26 mouse cellular contexts compared by ENCODE assay signal in genomic region chr14:48841278-48841677, GRCm38 (mm10).
DNase-seq lines count a peak whose midpoint lies in the region; ATAC-seq and TF ChIP-seq lines count a peak whose summit lies in the region.
"Had no signal": no experiment of that assay in that cellular context is flagged by ENCODE, and none has a peak within 500 bp of the region (broad histone marks: within the 10 kb centered on the region; RNA-seq: fewer than 3 reads in every experiment).

No protein-coding gene starts in this region.

- H3K9me3 ChIP-seq in neural tube, embryonic 12.5 days, result no peaks in the 10 kb centered on the region
- H3K9me3 ChIP-seq in CH12.LX (replicated peaks; ENCODE audit: low read length), result no peaks in the 10 kb centered on the region
- H3K9me3 ChIP-seq: embryonic facial prominence, embryonic 15.5 days; forebrain, embryonic 10.5 days; G1E; heart, embryonic 15.5 days; hindbrain, embryonic 10.5 days; intestine, embryonic 15.5 days had no signal

- H3K9ac ChIP-seq in neural tube, embryonic 12.5 days, result no peak overlapping the region
- no peak overlapping the region for H3K9ac ChIP-seq in CH12.LX (ENCODE audit: insufficient read depth, low read depth)
- H3K9ac ChIP-seq: embryonic facial prominence, embryonic 15.5 days; heart, embryonic 15.5 days; hindbrain, embryonic 14.5 days; intestine, embryonic 15.5 days had no signal

- H3K27me3 ChIP-seq in neural tube, embryonic 12.5 days (replicated peaks), result no peaks in the 10 kb centered on the region
- H3K27me3 ChIP-seq in CH12.LX (replicated peaks), result no peaks in the 10 kb centered on the region
- H3K27me3 ChIP-seq: embryonic facial prominence, embryonic 15.5 days; heart, embryonic 15.5 days; intestine, embryonic 15.5 days had no signal

- H3K4me3 ChIP-seq in neural tube, embryonic 12.5 days, result no peak overlapping the region
- H3K4me3 ChIP-seq in CH12.LX (replicated peaks in 1 of 3; ENCODE audit: low read depth in 2 of 3, low read length in 2 of 3, poor library complexity in 1 of 3), result no peak overlapping the region
- H3K4me3 ChIP-seq: embryonic facial prominence, embryonic 15.5 days; erythroblast, embryonic 14.5 days; forebrain, embryonic 10.5 days; heart, adult 2 months; heart, embryonic 15.5 days; hindbrain, embryonic 10.5 days; intestine, embryonic 15.5 days had no signal

- TF ChIP-seq EP300 in CH12.LX (IDR thresholded peaks at IDR 0.05; ENCODE audit: low read length), result no peak

- TF ChIP-seq POLR2A in CH12.LX (IDR thresholded peaks at IDR 0.05; ENCODE audit: low read depth, low read length), result no peak

- H3K36me3 ChIP-seq in neural tube, embryonic 12.5 days, result no peaks in the 10 kb centered on the region
- H3K36me3 ChIP-seq in CH12.LX (replicated peaks in 1 of 2; ENCODE audit: control insufficient read depth in 1 of 2, insufficient read depth in 1 of 2, low read length in 1 of 2), result no peaks in the 10 kb centered on the region
- H3K36me3 ChIP-seq: embryonic facial prominence, embryonic 15.5 days; forebrain, embryonic 10.5 days; G1E; heart, embryonic 15.5 days; hindbrain, embryonic 10.5 days; intestine, embryonic 15.5 days had no signal

- ATAC-seq in neural tube, embryonic 12.5 days (ENCODE audit: low FRiP score, low read depth), result peak; percentile 56; the same call in 1 of the 2 replicates
- no peak for ATAC-seq in CD4-positive, CD25-positive, alpha-beta regulatory T cell, adult 4 months
- ATAC-seq: forebrain, embryonic 14.5 days; intestine, embryonic 15.5 days; Patski had no signal

- no peaks in the 10 kb centered on the region for H3K4me1 ChIP-seq in neural tube, embryonic 12.5 days
- H3K4me1 ChIP-seq in CH12.LX (ENCODE audit: control insufficient read depth in 1 of 2, insufficient read depth in 2 of 2), result no peaks in the 10 kb centered on the region
- H3K4me1 ChIP-seq: heart, embryonic 15.5 days; intestine, embryonic 15.5 days had no signal

- 48% methylated on average over 5 of the region's 5 CpGs for WGBS in neural tube, embryonic 12.5 days

- no peak for TF ChIP-seq RAD21 in CH12.LX (IDR thresholded peaks at IDR 0.05; ENCODE audit: low read depth, low read length)

- no peak for DNase-seq in neural tube, embryonic 10.5 days (ENCODE audit: extremely low spot score, low spot score)
- DNase-seq in CH12.LX (ENCODE audit: extremely low read depth), result no peak
- DNase-seq in Muller cell, postnatal 12 days (ENCODE audit: inconsistent ontology term), result peak; percentile 48
- DNase-seq in kidney, adult 9 months, result no peak
- no peak for DNase-seq in spleen, postnatal 4 days (ENCODE audit: low spot score in 2 of 2)
- DNase-seq: adrenal gland, adult 8-10 months; adrenal gland, postnatal 36 days; B cell, adult 2 months; cerebellum, adult 11 months; cerebellum, adult 8-10 months; cerebellum, postnatal 14 days; embryo, embryonic 11 days; heart, adult 2 months had no signal

- TF ChIP-seq CTCF in CH12.LX (conservative IDR thresholded peaks at IDR 0.05 in 1 of 2, IDR thresholded peaks at IDR 0.05 in 1 of 2; ENCODE audit: low read depth in 2 of 2, low read length in 2 of 2), result no peak

- H3K27ac ChIP-seq in neural tube, embryonic 12.5 days, result no peak overlapping the region
- H3K27ac ChIP-seq in CH12.LX (ENCODE audit: insufficient read depth, low read depth), result no peak overlapping the region
- H3K27ac ChIP-seq: embryonic facial prominence, embryonic 15.5 days; forebrain, embryonic 10.5 days; heart, adult 2 months; heart, embryonic 15.5 days; hindbrain, embryonic 10.5 days; hindbrain, embryonic 14.5 days; intestine, embryonic 15.5 days had no signal

- dilution Hi-C loops in CH12.LX (cut with MboI; ENCODE audit: extremely low pct_ligation_motif_present, extremely low pct_unique_long_range_greater_than_20kb, low sequenced_read_pairs), result no loop called here

- H3K79me2 ChIP-seq in CH12.LX (replicated peaks; ENCODE audit: control insufficient read depth, extremely low read depth, insufficient read depth, poor library complexity, severe bottlenecking), result no peaks in the 10 kb centered on the region

- H3K4me2 ChIP-seq in neural tube, embryonic 12.5 days (replicated peaks), result no peak overlapping the region
- no peak overlapping the region for H3K4me2 ChIP-seq in CH12.LX (ENCODE audit: insufficient read depth, low read depth, poor library complexity, severe bottlenecking)
- H3K4me2 ChIP-seq: embryonic facial prominence, embryonic 15.5 days; heart, embryonic 11.5 days; heart, embryonic 15.5 days; hindbrain, embryonic 14.5 days; intestine, embryonic 15.5 days had no signal

- in situ Hi-C loops in CH12.LX (cut with MboI; ENCODE audit: low pct_ligation_motif_present, low pct_unique_long_range_greater_than_20kb, low sequenced_read_pairs), result no loop called here

TF ChIP-seq in CH12.LX, 34 proteins besides CTCF, POLR2A, EP300 and RAD21:
- peak; percentile 27; the same call in 1 of the 2 replicates for TF ChIP-seq USF2 (conservative IDR thresholded peaks at IDR 0.05; ENCODE audit: low read depth, low read length)
- TF ChIP-seq MEF2A (IDR thresholded peaks at IDR 0.05; ENCODE audit: borderline replicate concordance, low read depth, low read length), result no peak
- no peak for TF ChIP-seq BHLHE40 (IDR thresholded peaks at IDR 0.05; ENCODE audit: low read depth, low read length)
- no peak for TF ChIP-seq ELF1 (IDR thresholded peaks at IDR 0.05; ENCODE audit: low read depth, low read length)
- no peak for TF ChIP-seq MYC (IDR thresholded peaks at IDR 0.05; ENCODE audit: low read depth, low read length)
